Mouse (Mus musculus) testis, adult 2 months (tissue): ENCODE data around the gene Cass4.

Source experiments
- CTCF ChIP-seq: fragments of 200-500 bp; IDR thresholded peaks from 2 replicates; pipeline ENCODE4 v1.5.1; 2012; ENCODE audit warnings: low read depth, mild to moderate bottlenecking, inconsistent platforms, low read length, moderate library complexity; ENCODE audit not compliant: control insufficient read depth, insufficient read depth, insufficient replicate concordance
- POLR2A ChIP-seq: fragments of 200-500 bp; IDR thresholded peaks from 2 replicates; pipeline ENCODE4 v1.6.1; 2012; ENCODE audit warnings: low read depth, mild to moderate bottlenecking, inconsistent platforms, low read length, moderate library complexity; ENCODE audit not compliant: control insufficient read depth

- TF ChIP-seq CTCF (no peak; the same call in 1 of the 2 replicates), POLR2A (no peak)
Observed at GRCm38 (mm10) chr2:172477860-172478259, 84.3 kb downstream of the Cass4 start.
